Comparison of ENCODE assay signal across 7 mouse cellular contexts in the genomic region with DNA sequence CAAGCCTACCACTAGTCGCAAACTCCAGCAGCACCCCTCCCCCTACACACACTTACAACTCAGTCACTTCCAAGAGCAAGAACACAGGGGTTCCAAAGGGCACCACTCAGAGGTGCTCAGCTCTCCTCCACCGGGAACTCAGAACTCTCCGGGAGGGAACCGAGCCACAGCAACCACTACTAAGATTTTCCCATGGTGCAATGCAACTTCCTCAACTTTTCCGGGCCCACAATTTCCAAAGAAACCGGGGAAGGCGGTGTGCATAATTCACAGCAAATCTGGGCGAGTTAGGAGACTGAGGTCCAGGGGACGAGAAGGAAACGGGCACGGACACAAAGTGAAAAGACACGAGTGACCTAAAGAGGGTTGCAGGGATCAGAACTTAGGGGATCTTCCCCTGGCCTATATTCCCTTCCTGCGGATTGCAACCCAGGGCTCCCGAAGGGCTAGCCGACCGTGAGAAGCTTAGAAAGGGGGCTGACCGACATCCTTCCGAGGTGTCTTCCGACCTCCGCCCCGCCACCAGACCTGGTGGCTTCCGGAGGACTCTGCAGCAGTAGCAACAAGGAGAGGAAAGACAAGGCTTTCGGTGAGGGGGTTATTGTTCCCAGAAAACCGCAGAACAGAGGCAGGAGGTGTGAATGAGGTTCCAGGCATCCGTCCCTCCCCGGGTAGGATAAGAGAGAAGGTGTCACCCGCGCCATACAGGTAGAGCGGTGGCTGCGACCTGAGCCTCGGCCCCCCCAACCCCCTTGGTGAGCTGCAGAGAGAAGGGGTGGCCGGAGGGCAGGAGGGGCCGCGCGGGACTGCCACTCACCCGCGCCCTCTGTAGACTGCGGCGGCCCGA. TPM values are rescaled to one million over a fixed set of nuclear protein-coding genes. Genes with fewer than 3 reads are reported as not detected.
DNase-seq lines count a peak whose midpoint lies in the region; ATAC-seq lines count a peak whose summit lies in the region.

No protein-coding gene starts in this region.

- H3K36me3 ChIP-seq in heart, embryonic 12.5 days, result peaks cover 15% of the 10 kb centered on the region
- peaks cover 4% of the 10 kb centered on the region; the same call in 1 of the 2 replicates for H3K36me3 ChIP-seq in kidney, embryonic 16.5 days (ENCODE audit: insufficient read depth, low read length)
- H3K36me3 ChIP-seq in stomach, embryonic 15.5 days, result no peaks in the 10 kb centered on the region

- H3K27me3 ChIP-seq in heart, embryonic 12.5 days (replicated peaks), result no peaks in the 10 kb centered on the region
- no peaks in the 10 kb centered on the region for H3K27me3 ChIP-seq in kidney, embryonic 16.5 days (ENCODE audit: insufficient read depth, low read length)
- no peaks in the 10 kb centered on the region for H3K27me3 ChIP-seq in stomach, embryonic 15.5 days (replicated peaks)

- H3K9ac ChIP-seq in heart, embryonic 12.5 days, result peak overlapping the region; percentile 90
- H3K9ac ChIP-seq in kidney, embryonic 16.5 days (replicated peaks; ENCODE audit: low read length), result peak overlapping the region; percentile 98
- H3K9ac ChIP-seq in stomach, embryonic 15.5 days, result peak overlapping the region; percentile 92

- H3K4me3 ChIP-seq in heart, embryonic 12.5 days, result peak overlapping the region; percentile 83
- peak overlapping the region; percentile 87 for H3K4me3 ChIP-seq in kidney, embryonic 16.5 days (ENCODE audit: low read length)
- peak overlapping the region; percentile 84 for H3K4me3 ChIP-seq in stomach, embryonic 15.5 days (replicated peaks)

- peak overlapping the region; percentile 91 for H3K4me2 ChIP-seq in heart, embryonic 12.5 days
- peak overlapping the region; percentile 73 for H3K4me2 ChIP-seq in kidney, embryonic 16.5 days (replicated peaks; ENCODE audit: low read depth, low read length)
- H3K4me2 ChIP-seq in stomach, embryonic 15.5 days, result peak overlapping the region; percentile 91

- peak overlapping the region; percentile 93 for H3K27ac ChIP-seq in heart, embryonic 12.5 days (ENCODE audit: poor library complexity, severe bottlenecking)
- H3K27ac ChIP-seq in kidney, embryonic 16.5 days (ENCODE audit: low read length), result peak overlapping the region; percentile 95
- H3K27ac ChIP-seq in stomach, embryonic 15.5 days, result peak overlapping the region; percentile 93

- under 1% methylated on average over 40 of the region's 40 CpGs for WGBS in heart, embryonic 12.5 days
- 1% methylated on average over 40 of the region's 40 CpGs for WGBS in kidney, embryonic 16.5 days
- under 1% methylated on average over 40 of the region's 40 CpGs for WGBS in stomach, embryonic 15.5 days

- peak; percentile 25 for DNase-seq in urinary bladder, postnatal 14 days (ENCODE audit: low spot score)
- DNase-seq in urinary bladder, postnatal 4 days (ENCODE audit: low spot score in 2 of 2), result no peak
- DNase-seq in cerebellum, postnatal 36 days, result peak; percentile 9 to 20
- DNase-seq in lung, postnatal 10 days, result peak; percentile 65

- peaks cover 20% of the 10 kb centered on the region for H3K4me1 ChIP-seq in heart, embryonic 12.5 days (replicated peaks)
- H3K4me1 ChIP-seq in kidney, embryonic 16.5 days (ENCODE audit: insufficient read depth, low read length), result peaks cover 22% of the 10 kb centered on the region; the same call in 1 of the 2 replicates
- H3K4me1 ChIP-seq in stomach, embryonic 15.5 days, result peaks cover 9% of the 10 kb centered on the region; the same call in 1 of the 2 replicates

- H3K9me3 ChIP-seq in heart, embryonic 12.5 days (replicated peaks), result no peaks in the 10 kb centered on the region
- H3K9me3 ChIP-seq in kidney, embryonic 16.5 days (ENCODE audit: low read length), result no peaks in the 10 kb centered on the region
- no peaks in the 10 kb centered on the region for H3K9me3 ChIP-seq in stomach, embryonic 15.5 days

- peak; percentile 43 for ATAC-seq in heart, embryonic 12.5 days (ENCODE audit: insufficient number of reproducible peaks, low FRiP score)
- peak; percentile 60; the same call in 1 of the 2 replicates for ATAC-seq in kidney, embryonic 16.5 days (ENCODE audit: low FRiP score, low TSS enrichment)
- ATAC-seq in stomach, embryonic 15.5 days (ENCODE audit: insufficient read depth, low FRiP score, low read depth), result peak; percentile 41

RNA-seq across cellular contexts. Expression of a gene that starts 1.2 kb away (rescaled TPM):
- 13.6 and 16.2 TPM in 2 replicates for polyA plus RNA-seq in heart, embryonic 12.5 days (2016; fragmentation: Nextera tagmentation; extraction: Ambion mirVana)
- 13.7 and 15.9 TPM in 2 replicates for polyA plus RNA-seq in kidney, embryonic 16.5 days (2015; fragmentation: Nextera tagmentation; extraction: Ambion mirVana)
- polyA plus RNA-seq in stomach, embryonic 15.5 days (2015; fragmentation: Nextera tagmentation; extraction: Ambion mirVana), result 13.5 and 15.6 TPM in 2 replicates

RNA-seq across cellular contexts. Expression of a gene that starts 48.5 kb away (rescaled TPM):
- polyA plus RNA-seq in heart, embryonic 12.5 days (2016; fragmentation: Nextera tagmentation; extraction: Ambion mirVana), result 0.14 TPM in 1 of 2 replicates, not detected in the other
- polyA plus RNA-seq in kidney, embryonic 16.5 days (2015; fragmentation: Nextera tagmentation; extraction: Ambion mirVana), result not detected in 2 replicates
- polyA plus RNA-seq in stomach, embryonic 15.5 days (2015; fragmentation: Nextera tagmentation; extraction: Ambion mirVana), result not detected in 2 replicates

Comparison
In these comparisons a context has a peak if more than half of its experiments do, and no peak if none do; other contexts are left out.
1. DNase-seq: peak in urinary bladder, postnatal 14 days (single experiment), cerebellum, postnatal 36 days (2 of 2) and lung, postnatal 10 days (single experiment); none in urinary bladder, postnatal 4 days (0 of 2).
2. Peak in every context shown above with its lines, with median percentiles within 50 percentile points of each other: ATAC-seq, H3K27ac ChIP-seq, H3K4me2 ChIP-seq, H3K4me3 ChIP-seq and H3K9ac ChIP-seq.